Mouse (Mus musculus): Measurements from ENCODE around the gene Trp53i13. TPM values are rescaled to one million over a fixed set of nuclear protein-coding genes. Genes with fewer than 3 reads are reported as not detected.

The Trp53i13 gene
- total and polyA plus RNA-seq, 3 experiments, result 8.3 to 14.2 (median 9.8) TPM

DNA sequence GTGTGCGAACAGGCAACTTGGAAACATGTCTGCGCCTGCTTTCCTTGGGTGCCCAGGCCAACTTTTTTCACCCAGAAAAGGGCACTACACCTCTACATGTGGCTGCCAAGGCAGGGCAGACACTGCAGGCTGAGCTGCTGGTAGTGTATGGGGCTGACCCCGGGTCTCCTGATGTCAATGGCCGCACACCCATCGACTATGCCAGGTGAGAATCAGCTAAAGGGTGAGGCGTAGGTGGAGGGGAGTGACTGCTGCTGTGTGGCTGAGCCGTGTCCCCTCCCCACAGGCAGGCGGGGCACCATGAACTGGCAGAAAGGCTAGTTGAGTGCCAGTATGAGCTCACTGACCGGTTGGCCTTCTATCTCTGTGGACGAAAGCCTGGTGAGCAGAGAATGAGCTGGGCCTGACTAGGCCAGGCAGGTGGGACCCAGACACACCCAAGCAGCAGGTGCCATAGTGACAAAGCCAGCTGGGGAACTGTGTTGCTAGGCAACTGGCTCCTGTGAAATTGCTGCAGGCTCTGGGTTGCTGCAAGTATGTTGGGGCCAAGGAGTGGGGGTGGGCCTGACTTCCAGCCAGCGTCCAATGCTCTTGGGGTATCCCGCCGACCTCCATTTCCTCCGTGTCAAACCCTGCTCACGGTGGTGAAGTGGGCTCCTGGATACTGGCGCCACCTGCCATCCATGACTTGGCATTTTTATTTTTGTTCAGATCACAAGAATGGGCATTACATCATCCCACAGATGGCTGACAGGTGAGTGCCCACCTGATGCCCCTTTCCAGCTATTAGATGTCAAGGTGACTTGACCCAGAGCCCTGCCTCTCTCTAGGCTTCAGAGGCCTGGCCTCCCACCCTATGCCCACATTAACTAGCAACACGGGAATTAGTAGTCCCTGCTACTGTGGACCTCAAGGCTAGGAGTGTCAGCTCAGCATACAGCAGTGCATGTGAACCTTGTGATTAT, 15.1 kb downstream of the Trp53i13 start:
- intact Hi-C loops (cut with DNase I), result loop anchor here (1.0 to 2.0 kb wide), 2 partner anchors 9 to 184 kb away; no protein-coding TSS in a partner anchor
- H3K27me3 ChIP-seq (ENCODE audit: control insufficient read depth, insufficient read depth, low read length), result no peaks in the 10 kb centered on the region
- no peak for DNase-seq
- H3K9ac ChIP-seq (ENCODE audit: low read depth, low read length), result no peak overlapping the region
- H3K4me1 ChIP-seq (ENCODE audit: control insufficient read depth, insufficient read depth, low read length), result peaks cover 32% of the 10 kb centered on the region
- no peak overlapping the region for H3K27ac ChIP-seq
- peaks cover 2% of the 10 kb centered on the region; the same call in 1 of the 2 replicates for H3K36me3 ChIP-seq (ENCODE audit: control insufficient read depth, insufficient read depth, low read length)
- no peak overlapping the region for H3K4me3 ChIP-seq
- 79% methylated on average over 17 of the region's 17 CpGs for WGBS
- H3K79me2 ChIP-seq (replicated peaks; ENCODE audit: control insufficient read depth, insufficient read depth, low read length), result peaks cover 2% of the 10 kb centered on the region; the same call in 1 of the 2 replicates
- TF ChIP-seq EP300 (IDR thresholded peaks at IDR 0.05; ENCODE audit: insufficient read depth, low read depth, low read length) (no peak), CTCF (IDR thresholded peaks at IDR 0.05) (no peak), POLR2A (IDR thresholded peaks at IDR 0.05; ENCODE audit: insufficient read depth, low read depth, low read length) (no peak)

DNA sequence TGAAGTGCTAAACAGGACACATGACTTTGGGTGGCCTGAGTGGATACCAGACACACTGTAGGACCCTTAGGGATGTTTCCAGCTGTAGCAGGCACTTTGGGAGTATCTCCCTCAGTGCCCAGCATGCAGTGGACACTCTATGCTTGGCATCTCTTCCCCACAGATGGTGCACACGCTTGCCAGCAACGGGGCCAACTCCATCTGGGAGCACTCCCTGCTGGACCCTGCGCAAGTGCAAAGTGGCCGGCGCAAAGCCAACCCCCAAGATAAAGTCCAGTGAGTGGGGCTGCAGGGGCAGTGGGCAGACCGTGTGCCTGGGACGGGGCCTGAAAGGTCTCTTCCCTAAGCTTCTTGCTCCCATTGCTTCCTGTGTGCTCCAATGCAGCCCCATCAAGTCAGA, 16.4 kb downstream of the Trp53i13 start:
- no peak for DNase-seq
- Histone ChIP-seq H3K36me3 (ENCODE audit: control insufficient read depth, insufficient read depth, low read length) (peaks cover 2% of the 10 kb centered on the region; the same call in 1 of the 2 replicates), H3K9ac (ENCODE audit: low read depth, low read length) (no peak overlapping the region), H3K27me3 (ENCODE audit: control insufficient read depth, insufficient read depth, low read length) (no peaks in the 10 kb centered on the region), H3K27ac (no peak overlapping the region; the same call in 1 of the 2 replicates), H3K4me3 (no peak overlapping the region), H3K4me1 (ENCODE audit: control insufficient read depth, insufficient read depth, low read length) (peaks cover 37% of the 10 kb centered on the region), H3K79me2 (replicated peaks; ENCODE audit: control insufficient read depth, insufficient read depth, low read length) (peaks cover 6% of the 10 kb centered on the region)
- TF ChIP-seq CTCF (IDR thresholded peaks at IDR 0.05) (no peak), POLR2A (IDR thresholded peaks at IDR 0.05; ENCODE audit: insufficient read depth, low read depth, low read length) (no peak), EP300 (IDR thresholded peaks at IDR 0.05; ENCODE audit: insufficient read depth, low read depth, low read length) (no peak)
- WGBS, result 49% methylated on average over 7 of the region's 7 CpGs
- intact Hi-C loops (cut with DNase I), result loop anchor here (2.0 to 10.0 kb wide), 3 partner anchors 33 to 305 kb away; partner anchors contain the start of gene Ssh2

DNA sequence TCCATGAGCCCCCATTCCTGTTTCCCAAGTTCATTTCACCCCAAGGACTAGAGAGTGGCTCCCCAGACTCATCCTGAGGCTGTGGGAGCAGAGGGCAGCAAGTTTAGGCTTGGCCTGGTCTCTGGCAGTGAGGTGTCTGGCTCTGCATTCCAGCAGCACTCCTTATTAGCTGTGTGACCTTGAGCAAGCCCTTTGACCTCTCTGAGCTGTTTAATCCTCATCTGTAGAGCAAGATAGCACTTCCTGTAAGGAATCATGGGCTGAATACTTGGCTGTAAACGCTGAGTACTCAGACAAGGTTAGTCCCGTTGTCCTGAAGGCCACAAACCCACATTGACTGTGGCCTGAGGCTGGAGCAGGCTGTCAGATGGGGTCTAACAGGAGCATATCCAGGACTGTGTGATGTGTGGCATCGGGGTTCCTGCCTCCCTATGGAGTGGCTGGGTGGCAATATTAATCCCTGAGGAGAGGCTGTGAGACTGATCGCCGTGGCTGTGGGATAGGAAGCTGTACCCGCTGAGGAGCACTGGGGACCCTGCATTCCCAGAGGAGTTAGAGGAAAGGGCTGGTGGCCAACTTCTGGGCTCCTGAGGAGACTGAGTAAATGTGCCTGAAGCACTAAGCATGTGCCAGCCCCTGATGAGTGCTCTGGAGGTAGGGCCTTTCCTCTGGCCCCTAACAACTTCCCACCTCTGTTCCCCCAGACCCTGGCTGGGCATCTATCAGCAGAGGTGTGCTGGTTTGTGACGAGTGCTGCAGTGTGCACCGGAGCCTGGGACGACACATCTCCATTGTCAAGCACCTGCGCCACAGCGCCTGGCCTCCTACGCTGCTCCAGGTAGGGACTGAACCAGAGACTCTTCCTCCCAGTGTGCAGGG, 17.3 kb downstream of the Trp53i13 start:
- Histone ChIP-seq H3K27me3 (ENCODE audit: control insufficient read depth, insufficient read depth, low read length) (no peaks in the 10 kb centered on the region), H3K9ac (ENCODE audit: low read depth, low read length) (no peak overlapping the region), H3K4me3 (peak overlapping the region; percentile 13), H3K4me1 (ENCODE audit: control insufficient read depth, insufficient read depth, low read length) (peaks cover 38% of the 10 kb centered on the region), H3K79me2 (replicated peaks; ENCODE audit: control insufficient read depth, insufficient read depth, low read length) (peaks cover 8% of the 10 kb centered on the region), H3K36me3 (ENCODE audit: control insufficient read depth, insufficient read depth, low read length) (peaks cover 2% of the 10 kb centered on the region; the same call in 1 of the 2 replicates), H3K27ac (peak overlapping the region; percentile 96)
- WGBS, result 59% methylated on average over 12 of the region's 12 CpGs
- no peak for DNase-seq
- no peak for TF ChIP-seq POLR2A (IDR thresholded peaks at IDR 0.05; ENCODE audit: insufficient read depth, low read depth, low read length)
- no peak for TF ChIP-seq EP300 (IDR thresholded peaks at IDR 0.05; ENCODE audit: insufficient read depth, low read depth, low read length)
- TF ChIP-seq CTCF (IDR thresholded peaks at IDR 0.05), result no peak
- intact Hi-C loops (cut with DNase I), result loop anchor here (2.0 to 10.0 kb wide), 3 partner anchors 32 to 306 kb away; partner anchors contain the start of gene Ssh2

DNA sequence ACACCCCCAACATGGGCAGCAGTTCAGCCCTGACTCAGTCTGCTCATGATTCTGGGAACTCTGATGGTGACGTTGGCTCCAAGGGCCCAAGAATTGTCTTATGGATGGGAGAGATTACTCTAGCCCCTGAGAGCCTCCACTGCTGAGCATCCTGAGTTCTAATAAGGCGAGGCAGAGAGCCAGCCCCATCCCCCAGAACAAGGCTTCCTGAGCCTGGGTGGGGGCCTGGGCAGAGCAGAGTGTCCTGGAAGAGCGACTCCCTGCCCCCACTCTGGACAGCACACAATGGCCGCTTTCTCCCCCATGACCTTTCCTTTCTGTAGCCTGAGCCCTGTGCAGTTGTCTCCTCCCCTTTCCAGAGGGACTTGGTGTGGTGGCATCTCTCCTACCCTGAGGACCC, 17.9 kb downstream of the Trp53i13 start:
- no peaks in the 10 kb centered on the region for H3K27me3 ChIP-seq (ENCODE audit: control insufficient read depth, insufficient read depth, low read length)
- H3K4me3 ChIP-seq, result peak overlapping the region; percentile 13
- WGBS, result 48% methylated on average over 4 of the region's 4 CpGs
- peaks cover 34% of the 10 kb centered on the region for H3K4me1 ChIP-seq (ENCODE audit: control insufficient read depth, insufficient read depth, low read length)
- peak in 1 of 2 experiments; percentile 61 for DNase-seq
- peaks cover 2% of the 10 kb centered on the region; the same call in 1 of the 2 replicates for H3K36me3 ChIP-seq (ENCODE audit: control insufficient read depth, insufficient read depth, low read length)
- TF ChIP-seq CTCF (IDR thresholded peaks at IDR 0.05) (no peak), EP300 (IDR thresholded peaks at IDR 0.05; ENCODE audit: insufficient read depth, low read depth, low read length) (no peak), POLR2A (IDR thresholded peaks at IDR 0.05; ENCODE audit: insufficient read depth, low read depth, low read length) (no peak)
- intact Hi-C loops (cut with DNase I), result loop anchor here (2.0 to 10.0 kb wide), 3 partner anchors 31 to 307 kb away; partner anchors contain the start of gene Ssh2
- H3K79me2 ChIP-seq (replicated peaks; ENCODE audit: control insufficient read depth, insufficient read depth, low read length), result peaks cover 8% of the 10 kb centered on the region
- H3K27ac ChIP-seq, result peak overlapping the region; percentile 96
- H3K9ac ChIP-seq (ENCODE audit: low read depth, low read length), result no peak overlapping the region

DNA sequence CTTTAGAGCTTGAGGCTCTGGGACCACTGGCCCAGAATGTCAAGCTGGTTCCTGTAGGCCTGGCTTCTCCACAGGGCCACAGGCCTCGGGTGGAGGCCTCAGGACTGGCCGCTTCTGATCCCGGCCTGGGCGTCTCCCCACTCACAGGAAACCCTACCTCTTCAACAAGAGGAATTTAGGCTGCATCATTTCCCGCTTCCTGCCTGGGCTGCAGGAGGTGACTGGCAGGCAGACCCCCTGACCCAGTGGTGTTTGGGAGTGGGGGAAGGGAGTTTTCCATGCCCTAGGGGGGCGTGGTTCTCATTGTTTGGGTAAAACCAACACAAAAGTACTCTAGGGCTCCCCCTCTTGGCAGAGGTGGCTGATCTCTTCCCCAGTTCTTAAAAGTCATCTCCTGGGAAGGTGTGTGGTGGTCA, 18.4 kb downstream of the Trp53i13 start:
- intact Hi-C loops (cut with DNase I), result loop anchor here (10.0 kb wide), 2 partner anchors 283 to 307 kb away; partner anchors contain the start of gene Ssh2
- 35% methylated on average over 6 of the region's 6 CpGs for WGBS
- H3K9ac ChIP-seq (ENCODE audit: low read depth, low read length), result peak overlapping the region; percentile 64

More for the DNA sequence above, 18.4 kb downstream of the Trp53i13 start:
- H3K4me3 ChIP-seq, result peak overlapping the region; percentile 34; the same call in 1 of the 2 replicates
- H3K36me3 ChIP-seq (ENCODE audit: control insufficient read depth, insufficient read depth, low read length), result peaks cover 2% of the 10 kb centered on the region; the same call in 1 of the 2 replicates
- TF ChIP-seq POLR2A (IDR thresholded peaks at IDR 0.05; ENCODE audit: insufficient read depth, low read depth, low read length) (peak; percentile 68), CTCF (IDR thresholded peaks at IDR 0.05) (peak; percentile 75), EP300 (IDR thresholded peaks at IDR 0.05; ENCODE audit: insufficient read depth, low read depth, low read length) (peak; percentile 91)
- peak overlapping the region; percentile 96 for H3K27ac ChIP-seq
- peaks cover 31% of the 10 kb centered on the region for H3K4me1 ChIP-seq (ENCODE audit: control insufficient read depth, insufficient read depth, low read length)
- H3K27me3 ChIP-seq (ENCODE audit: control insufficient read depth, insufficient read depth, low read length), result no peaks in the 10 kb centered on the region
- peaks cover 8% of the 10 kb centered on the region for H3K79me2 ChIP-seq (replicated peaks; ENCODE audit: control insufficient read depth, insufficient read depth, low read length)
- DNase-seq, result peak; percentile 77 to 85

Data from heart, adult 2 months (tissue).